Mouse (Mus musculus) lung, embryonic 14.5 days (tissue): Measurements from ENCODE around the gene Serf2. TPM values are rescaled to one million over a fixed set of nuclear protein-coding genes. Genes with fewer than 3 reads are reported as not detected.

Source experiments
- ATAC-seq: fragments of 200-750 bp; cut with Nextera tagmentation; 2 replicates; pipeline ENCODE4 v1.8.0; 2017; ENCODE audit warnings: mild to moderate bottlenecking, moderate TSS enrichment, moderate library complexity; ENCODE audit not compliant: insufficient read depth
- DNase-seq: peaks from one replicate; pipeline ENCODE4 v3.0.0-alpha.2; 2015
- H3K27ac ChIP-seq: fragments of 300-500 bp; sonication (generic); 2 replicates; pipeline ENCODE4 v1.5.1; 2014; ENCODE audit warnings: low read depth, mild to moderate bottlenecking, moderate library complexity
- H3K27me3 ChIP-seq: fragments of 300-500 bp; sonication (generic); 2 replicates; pipeline ENCODE4 v1.6.1; 2014; ENCODE audit warnings: low read length, control low read depth; ENCODE audit not compliant: insufficient read depth
- H3K36me3 ChIP-seq: fragments of 300-500 bp; sonication (generic); 2 replicates; pipeline ENCODE4 v1.6.1; 2014; ENCODE audit warnings: control low read depth; ENCODE audit not compliant: insufficient read depth
- H3K4me1 ChIP-seq: fragments of 300-500 bp; sonication (generic); 2 replicates; pipeline ENCODE4 v1.6.1; 2014; ENCODE audit warnings: antibody characterized with exemption, control low read depth; ENCODE audit not compliant: insufficient read depth
- H3K4me2 ChIP-seq: fragments of 300-500 bp; sonication (generic); 2 replicates; pipeline ENCODE4 v1.6.1; 2014; ENCODE audit warnings: mild to moderate bottlenecking
- H3K4me3 ChIP-seq: fragments of 300-500 bp; sonication (generic); 2 replicates; pipeline ENCODE4 v1.5.1; 2014; ENCODE audit warnings: low read depth, low read length
- H3K9ac ChIP-seq: fragments of 300-500 bp; sonication (generic); 2 replicates; pipeline ENCODE4 v1.6.1; 2014
- H3K9me3 ChIP-seq: fragments of 300-500 bp; sonication (generic); 2 replicates; pipeline ENCODE4 v1.6.1; 2016; ENCODE audit warnings: low read depth, low read length, control low read depth
- CTCF ChIP-seq: IDR thresholded peaks from 2 replicates; pipeline ENCODE4 v1.5.1; 2016; ENCODE audit warnings: antibody characterized with exemption, low read depth
- WGBS: fragments of 180-500 bp; shearing (Covaris S2); extraction: QIAGEN DNeasy Blood & Tissue Kit; methylation state at CpG from one replicate; pipeline ENCODE4 v1.1.7; 2014; 5-methylcytosine and 5-hydroxymethylcytosine counted together
- polyA plus RNA-seq: library from polyadenylated mRNA; unstranded; fragments of >200 nt; fragmentation: Nextera tagmentation; extraction: Ambion mirVana; gene quantifications from 2 replicates; pipeline ENCODE4 v1.2.1, GENCODE M21; 2014

The Serf2 gene
- 488 and 525 TPM in 2 replicates for polyA plus RNA-seq

- ATAC-seq (peak; percentile 97), DNase-seq (peak; percentile 99)
- Histone ChIP-seq H3K27ac (peak within 1 kb of the TSS; percentile 97), H3K9me3 (no peaks in the 10 kb centered on the region), H3K9ac (peak within 1 kb of the TSS; percentile 94), H3K36me3 (peaks cover 29% of the 10 kb centered on the region), H3K4me2 (peak within 1 kb of the TSS; percentile 89), H3K27me3 (no peaks in the 10 kb centered on the region), H3K4me1 (0 out of 2 replicates have a peak, but pooled peaks cover 4% of the 10 kb centered on the region), H3K4me3 (peak within 1 kb of the TSS; percentile 99)
- 1% methylated on average over 71 of the region's 74 CpGs for WGBS
- no peak for TF ChIP-seq CTCF
Measured at GRCm38 (mm10) chr2:121448739-121449535, at the start of gene Serf2. TSS of gene Serf2 (plus strand) at chr2:121449195.

DNA sequence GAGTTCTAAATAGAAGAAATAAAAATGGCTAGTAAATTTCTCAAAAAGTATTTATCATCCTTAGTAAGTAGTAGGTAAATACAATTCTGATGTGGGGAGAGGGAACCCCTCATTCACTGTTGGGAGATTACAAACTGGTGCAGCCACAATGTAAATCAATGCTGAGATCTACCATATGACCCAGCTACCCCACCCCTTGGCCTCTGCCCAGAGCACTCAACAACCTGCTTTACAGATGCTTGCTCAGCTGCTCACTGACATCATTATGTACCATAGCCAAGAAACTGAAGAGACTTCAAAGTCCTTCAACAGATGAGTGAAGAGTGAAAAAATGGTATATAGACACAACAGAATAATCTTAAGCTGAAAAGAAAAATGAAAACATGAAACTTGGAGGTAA, 45.7 kb upstream of the Serf2 start:
- Histone ChIP-seq H3K9ac (no peak overlapping the region), H3K4me2 (no peak overlapping the region), H3K4me1 (no peaks in the 10 kb centered on the region), H3K27ac (no peak overlapping the region), H3K9me3 (no peaks in the 10 kb centered on the region), H3K36me3 (no peaks in the 10 kb centered on the region), H3K27me3 (no peaks in the 10 kb centered on the region), H3K4me3 (no peak overlapping the region)
- ATAC-seq (no peak), DNase-seq (no peak)
- TF ChIP-seq CTCF, result no peak

GRCm38 (mm10) chr2:121408160-121408559, 40.8 kb upstream of the Serf2 start:
- Histone ChIP-seq H3K9me3 (no peaks in the 10 kb centered on the region), H3K4me3 (no peak overlapping the region), H3K36me3 (no peaks in the 10 kb centered on the region), H3K9ac (no peak overlapping the region), H3K27ac (no peak overlapping the region), H3K27me3 (no peaks in the 10 kb centered on the region), H3K4me2 (no peak overlapping the region), H3K4me1 (no peaks in the 10 kb centered on the region)
- peak; percentile 55 for TF ChIP-seq CTCF
- DNase-seq (peak; percentile 45), ATAC-seq (no peak)
- 26% methylated on average over 4 of the region's 4 CpGs for WGBS

GRCm38 (mm10) chr2:121412843-121413386, 36.1 kb upstream of the Serf2 start:
- peak; percentile 7 for ATAC-seq
- no peaks in the 10 kb centered on the region for H3K9me3 ChIP-seq
- H3K27me3 ChIP-seq, result no peaks in the 10 kb centered on the region
- peak overlapping the region; percentile 99 for H3K27ac ChIP-seq
- TF ChIP-seq CTCF, result no peak
- H3K36me3 ChIP-seq, result peaks cover 19% of the 10 kb centered on the region
- peak; percentile 52 for DNase-seq
- H3K4me2 ChIP-seq, result peak overlapping the region; percentile 78
- peak overlapping the region; percentile 99 for H3K4me3 ChIP-seq
- WGBS, result 7% methylated on average over 4 of the region's 4 CpGs
- peaks cover 4% of the 10 kb centered on the region; the same call in 1 of the 2 replicates for H3K4me1 ChIP-seq
- H3K9ac ChIP-seq, result peak overlapping the region; percentile 100

- H3K27ac ChIP-seq, result peak within 1 kb of the TSS; percentile 99
- ATAC-seq (peak; percentile 99), DNase-seq (peak; percentile 98)
- peak within 1 kb of the TSS; percentile 100 for H3K9ac ChIP-seq
- H3K36me3 ChIP-seq, result peaks cover 25% of the 10 kb centered on the region
- H3K9me3 ChIP-seq, result no peaks in the 10 kb centered on the region
- WGBS, result under 1% methylated on average over 65 of the region's 68 CpGs
- peak within 1 kb of the TSS; percentile 78 for H3K4me2 ChIP-seq
- H3K4me1 ChIP-seq, result peaks cover 4% of the 10 kb centered on the region; the same call in 1 of the 2 replicates
- no peaks in the 10 kb centered on the region for H3K27me3 ChIP-seq
- peak; percentile 52 for TF ChIP-seq CTCF
- H3K4me3 ChIP-seq, result peak within 1 kb of the TSS; percentile 99
Measured at GRCm38 (mm10) chr2:121413387-121414042, 35.5 kb upstream of the Serf2 start, which contains the start of the genes Pdia3 and Catsper2. TSS of gene Pdia3 (plus strand) at chr2:121413775. TSS of gene Catsper2 (minus strand) at chr2:121413792.

DNA sequence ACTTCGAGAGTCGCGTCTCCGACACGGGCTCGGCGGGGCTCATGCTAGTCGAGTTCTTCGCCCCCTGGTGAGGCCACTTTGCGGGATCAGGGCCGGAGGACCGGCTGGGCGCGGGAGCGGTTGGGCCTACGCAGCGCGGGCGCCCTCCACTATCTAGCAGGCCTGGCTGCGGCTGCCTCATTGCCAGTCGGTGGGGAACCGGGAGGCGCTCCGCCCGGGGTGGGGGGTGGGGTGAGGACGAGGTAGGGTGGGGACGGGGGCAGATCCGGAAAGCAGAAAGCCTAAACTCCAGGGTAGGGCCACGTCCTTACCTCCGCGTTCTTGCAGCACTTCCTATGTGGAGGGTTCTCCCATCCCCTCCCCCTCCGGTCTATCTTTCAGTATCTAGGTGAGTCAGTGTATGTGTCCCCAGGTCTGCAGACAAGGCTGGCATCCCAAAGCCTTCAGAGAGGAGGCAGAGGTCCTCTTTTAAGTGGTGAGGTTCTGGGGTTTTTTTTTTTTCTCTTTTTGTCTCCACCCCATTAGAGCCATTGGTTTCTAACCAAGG, 34.8 kb upstream of the Serf2 start:
- peak overlapping the region; percentile 99 for H3K27ac ChIP-seq
- peak; percentile 53 for ATAC-seq
- no peaks in the 10 kb centered on the region for H3K27me3 ChIP-seq

More for the DNA sequence above, 34.8 kb upstream of the Serf2 start:
- WGBS, result under 1% methylated on average over 32 of the region's 32 CpGs
- peaks cover 4% of the 10 kb centered on the region; the same call in 1 of the 2 replicates for H3K4me1 ChIP-seq
- peaks cover 32% of the 10 kb centered on the region for H3K36me3 ChIP-seq
- TF ChIP-seq CTCF, result no peak
- H3K4me2 ChIP-seq, result peak overlapping the region; percentile 78
- peak overlapping the region; percentile 100 for H3K9ac ChIP-seq
- peak; percentile 51 for DNase-seq
- H3K9me3 ChIP-seq, result no peaks in the 10 kb centered on the region
- H3K4me3 ChIP-seq, result peak overlapping the region; percentile 99
